Mouse (Mus musculus) megakaryocyte, embryonic 14.5 days (primary cell): ENCODE data around the gene Pbx3.

ENCODE experiments used
- FLI1 ChIP-seq: IDR thresholded peaks from 2 replicates; pipeline ENCODE4 v1.6.1; 2012; ENCODE audit warnings: low read length, inconsistent platforms, mixed read lengths
- GATA1 ChIP-seq: IDR thresholded peaks from 3 replicates; pipeline ENCODE4 v1.6.1; 2012; ENCODE audit warnings: mixed read lengths, low read length, inconsistent platforms, borderline replicate concordance

DNA sequence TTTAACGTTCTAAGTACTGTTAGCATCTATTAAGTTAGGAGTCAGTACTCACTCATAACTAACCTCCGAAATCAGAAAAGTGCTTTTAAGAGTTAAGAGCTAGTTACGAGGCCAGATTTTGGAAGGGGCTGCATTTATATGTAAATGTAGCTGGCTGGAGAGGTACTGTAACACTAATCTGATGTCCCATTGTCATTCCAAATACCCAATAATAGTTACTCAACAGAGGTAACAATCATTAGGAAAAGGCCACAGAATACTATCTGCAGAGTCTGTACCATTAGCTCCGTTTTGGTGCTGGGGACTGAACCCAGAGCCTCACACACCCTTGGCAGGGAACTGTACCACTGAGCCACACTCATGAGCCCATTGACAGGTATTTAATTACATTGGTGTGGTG is 26.6 kb upstream of the Pbx3 start:
- TF ChIP-seq GATA1, result no peak
- TF ChIP-seq FLI1, result no peak
